ENCODE assay signal across 8 mouse cellular contexts in the genomic region with DNA sequence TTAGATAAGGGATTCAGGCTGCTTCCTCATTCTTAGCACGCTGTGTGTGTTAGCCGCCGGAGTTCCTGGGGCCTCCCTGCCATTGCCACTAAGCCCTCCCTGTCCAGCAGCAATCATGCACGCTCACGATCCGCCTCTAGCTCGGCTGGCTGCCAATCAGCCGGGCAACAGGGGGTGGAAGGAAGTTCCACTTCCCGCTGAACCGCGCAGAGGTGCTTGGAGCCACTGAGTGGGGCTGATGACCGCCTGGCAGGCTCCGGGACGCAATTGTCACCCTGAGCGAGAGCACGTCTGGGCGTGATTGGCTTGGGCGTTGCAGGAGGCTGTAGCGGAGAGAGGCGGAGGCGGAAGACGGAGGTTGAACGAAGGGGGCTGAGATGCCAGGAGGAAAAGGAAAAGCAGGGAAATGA. TPM values are rescaled to one million over a fixed set of nuclear protein-coding genes. Genes with fewer than 3 reads are reported as not detected.
DNase-seq lines count a peak whose midpoint lies in the region; ATAC-seq and TF ChIP-seq lines count a peak whose summit lies in the region.

No protein-coding gene starts in this region.

- peak overlapping the region; percentile 42 for H3K9ac ChIP-seq in hindbrain, postnatal 0 days (replicated peaks; ENCODE audit: low read length)

- DNase-seq in adrenal gland, adult (ENCODE audit: inconsistent age in 2 of 2, low spot score in 1 of 2): peak; percentile 86 to 93
- DNase-seq in gastrocnemius, postnatal 10 days: peak; percentile 84
- peak; percentile 87 for DNase-seq in hindbrain, postnatal 0 days (ENCODE audit: low spot score)
- DNase-seq in left cerebral cortex, adult 18-20 months (ENCODE audit: low spot score in 2 of 2): peak; percentile 76 to 79
- DNase-seq in lung, postnatal 36 days: peak; percentile 90
- peak; percentile 77 for DNase-seq in right cerebral cortex, adult 18-20 months
- DNase-seq in urinary bladder, adult 18-20 months (ENCODE audit: low spot score in 2 of 2): peak; percentile 75 to 82

- no peaks in the 10 kb centered on the region for H3K27me3 ChIP-seq in hindbrain, postnatal 0 days (ENCODE audit: insufficient read depth, low read length)

- peak; percentile 90 for ATAC-seq in hindbrain, postnatal 0 days

- H3K4me3 ChIP-seq in cortical plate, adult 2 months (ENCODE audit: insufficient read depth, low read length): peak overlapping the region; percentile 26
- peak overlapping the region; percentile 42 for H3K4me3 ChIP-seq in hindbrain, postnatal 0 days (ENCODE audit: low read length)

- H3K36me3 ChIP-seq in hindbrain, postnatal 0 days (ENCODE audit: insufficient read depth, low read length): no peaks in the 10 kb centered on the region

- TF ChIP-seq CTCF in cortical plate, adult 2 months (IDR thresholded peaks at IDR 0.05; ENCODE audit: extremely low read depth, insufficient read depth, low read length): no peak
- TF ChIP-seq CTCF in hindbrain, postnatal 0 days (IDR thresholded peaks at IDR 0.05; ENCODE audit: low read depth): no peak

- H3K4me1 ChIP-seq in cortical plate, adult 2 months (ENCODE audit: control insufficient read depth, insufficient read depth, low read length): no peaks in the 10 kb centered on the region; the same call in 1 of the 2 replicates
- peaks cover 4% of the 10 kb centered on the region; the same call in 1 of the 2 replicates for H3K4me1 ChIP-seq in hindbrain, postnatal 0 days (ENCODE audit: insufficient read depth, low read length)

- H3K9me3 ChIP-seq in hindbrain, postnatal 0 days (ENCODE audit: low read length): no peaks in the 10 kb centered on the region

- peak overlapping the region; percentile 65 for H3K4me2 ChIP-seq in hindbrain, postnatal 0 days (ENCODE audit: low read depth, low read length)

- H3K27ac ChIP-seq in cortical plate, adult 2 months (ENCODE audit: insufficient read depth, low read length): peak overlapping the region; percentile 26
- H3K27ac ChIP-seq in hindbrain, postnatal 0 days: peak overlapping the region; percentile 42

- WGBS in hindbrain, postnatal 0 days: under 1% methylated on average over 23 of the region's 23 CpGs

- TF ChIP-seq POLR2A in cortical plate, adult 2 months (IDR thresholded peaks at IDR 0.05; ENCODE audit: extremely low read depth, insufficient read depth, low read length): no peak; the same call in 1 of the 2 replicates

RNA-seq across cellular contexts. Expression of gene Ccdc149, which starts 5.0 kb away (rescaled TPM):
- polyA plus RNA-seq in cortical plate, adult 2 months (2012; rRNA removed): 37.0 and 44.4 TPM in 2 replicates
- total RNA-seq in gastrocnemius, postnatal 10 days (2021): 1 to 10 TPM; 3.8 to 4.7 TPM
- 14.4 and 17.6 TPM in 2 replicates for total RNA-seq in hindbrain, postnatal 0 days (2014; rRNA removed)
- 14.5 and 15.6 TPM in 2 replicates for polyA plus RNA-seq in hindbrain, postnatal 0 days (2015; fragmentation: Nextera tagmentation; extraction: Ambion mirVana)
- total RNA-seq in left cerebral cortex, adult 18-20 months (2021): 10 to 100 TPM; 69.6 to 80.8 TPM

Comparison
In these comparisons a context has a peak if more than half of its experiments do, and no peak if none do; other contexts are left out.
1. Peak in every context shown above with its lines: DNase-seq, ATAC-seq, H3K4me3 ChIP-seq and H3K27ac ChIP-seq.